Mouse (Mus musculus) midbrain, postnatal 0 days (tissue): ENCODE results near the gene Tecpr1. TPM values are rescaled to one million over a fixed set of nuclear protein-coding genes. Genes with fewer than 3 reads are reported as not detected.

Experiments used
- ATAC-seq: fragments of 200-750 bp; cut with Nextera tagmentation; 2 replicates; pipeline ENCODE4 v1.8.0; 2017; ENCODE audit warnings: moderate number of reproducible peaks, mild to moderate bottlenecking, moderate TSS enrichment, moderate library complexity; ENCODE audit not compliant: low FRiP score
- DNase-seq: peaks from one replicate; pipeline ENCODE4 v3.0.0-alpha.2; 2015; ENCODE audit warnings: low spot score
- H3K27ac ChIP-seq: fragments of 300-500 bp; sonication (generic); 2 replicates; pipeline ENCODE4 v1.5.1; 2014; ENCODE audit warnings: low read depth, mild to moderate bottlenecking, low read length, mixed read lengths
- H3K27me3 ChIP-seq: fragments of 300-500 bp; sonication (generic); 2 replicates; pipeline ENCODE4 v1.6.1; 2014; ENCODE audit warnings: low read length, control low read depth, mixed read lengths; ENCODE audit not compliant: insufficient read depth
- H3K36me3 ChIP-seq: fragments of 300-500 bp; sonication (generic); 2 replicates; pipeline ENCODE4 v1.6.1; 2014; ENCODE audit warnings: low read length, control low read depth, mixed read lengths; ENCODE audit not compliant: insufficient read depth
- H3K4me1 ChIP-seq: fragments of 300-500 bp; sonication (generic); 2 replicates; pipeline ENCODE4 v1.6.1; 2014; ENCODE audit warnings: mild to moderate bottlenecking, control low read depth, antibody characterized with exemption, low read length, mixed read lengths; ENCODE audit not compliant: insufficient read depth
- H3K4me2 ChIP-seq: fragments of 300-500 bp; sonication (generic); 2 replicates; pipeline ENCODE4 v1.6.1; 2014; ENCODE audit warnings: low read depth, mild to moderate bottlenecking, low read length, mixed read lengths; ENCODE audit not compliant: poor library complexity, severe bottlenecking
- H3K4me3 ChIP-seq: fragments of 300-500 bp; sonication (generic); 2 replicates; pipeline ENCODE4 v1.5.1; 2014; ENCODE audit warnings: low read depth, mild to moderate bottlenecking, low read length, moderate library complexity
- H3K9ac ChIP-seq: fragments of 300-500 bp; sonication (generic); replicated peaks from 2 replicates; pipeline ENCODE4 v1.6.1; 2014; ENCODE audit warnings: mild to moderate bottlenecking, low read length, moderate library complexity, mixed read lengths; ENCODE audit not compliant: poor library complexity, severe bottlenecking
- H3K9me3 ChIP-seq: fragments of 300-500 bp; sonication (generic); 2 replicates; pipeline ENCODE4 v1.6.1; 2016; ENCODE audit warnings: low read length, control low read depth
- CTCF ChIP-seq: IDR thresholded peaks from 2 replicates; pipeline ENCODE4 v1.5.1; 2016; ENCODE audit warnings: antibody characterized with exemption, mild to moderate bottlenecking
- WGBS: fragments of 180-500 bp; shearing (Covaris S2); extraction: QIAGEN DNeasy Blood & Tissue Kit; methylation state at CpG from one replicate; pipeline ENCODE4 v1.1.7; 2014; 5-methylcytosine and 5-hydroxymethylcytosine counted together
- polyA plus RNA-seq: library from polyadenylated mRNA; unstranded; fragments of >200 nt; fragmentation: Nextera tagmentation; extraction: Ambion mirVana; gene quantifications from 2 replicates; pipeline ENCODE4 v1.2.1, GENCODE M21; 2015
- total RNA-seq: library from RNA; depleted of rRNA; stranded (reverse); fragments of >200 nt; gene quantifications from 2 replicates; pipeline ENCODE4 v1.2.3, GENCODE M21; 2014

Gene Tecpr1
- total and polyA plus RNA-seq, 2 experiments from 2014 or later, result 37.3 to 65.4 TPM

- ATAC-seq (no peak), DNase-seq (no peak)
- no peak for TF ChIP-seq CTCF
- H3K36me3 ChIP-seq, result peaks cover 2% of the 10 kb centered on the region; the same call in 1 of the 2 replicates
- H3K9ac ChIP-seq, result peak overlapping the region; percentile 46
- peak overlapping the region; percentile 77 for H3K4me2 ChIP-seq
- peak overlapping the region; percentile 9; the same call in 1 of the 2 replicates for H3K4me3 ChIP-seq
- 29% methylated on average over 2 of the region's 2 CpGs for WGBS
- H3K4me1 ChIP-seq, result peaks cover 27% of the 10 kb centered on the region; the same call in 1 of the 2 replicates
- no peaks in the 10 kb centered on the region for H3K9me3 ChIP-seq
- H3K27ac ChIP-seq, result no peak overlapping the region
- H3K27me3 ChIP-seq, result no peaks in the 10 kb centered on the region
These were observed 35.3 kb upstream of the Tecpr1 start for GRCm38 (mm10) chr5:144258687-144259086.

- H3K27me3 ChIP-seq, result no peaks in the 10 kb centered on the region
- H3K9ac ChIP-seq, result peak overlapping the region; percentile 91; the same call in 1 of the 2 replicates
- no peaks in the 10 kb centered on the region for H3K9me3 ChIP-seq
- peaks cover 27% of the 10 kb centered on the region; the same call in 1 of the 2 replicates for H3K4me1 ChIP-seq
- ATAC-seq, result no peak
- no peak for TF ChIP-seq CTCF
- H3K4me3 ChIP-seq, result peak overlapping the region; percentile 9; the same call in 1 of the 2 replicates
- peak overlapping the region; percentile 77 for H3K4me2 ChIP-seq
- DNase-seq, result no peak
- H3K36me3 ChIP-seq, result no peaks in the 10 kb centered on the region
- no peak overlapping the region for H3K27ac ChIP-seq
- 35% methylated on average over 14 of the region's 14 CpGs for WGBS
These were observed 34.8 kb upstream of the Tecpr1 start for GRCm38 (mm10) chr5:144258131-144258611.

- DNase-seq (no peak), ATAC-seq (no peak)
- Histone ChIP-seq H3K4me1 (peaks cover 27% of the 10 kb centered on the region; the same call in 1 of the 2 replicates), H3K27me3 (no peaks in the 10 kb centered on the region), H3K9ac (peak overlapping the region; percentile 91; the same call in 1 of the 2 replicates), H3K4me3 (peak overlapping the region; percentile 97; the same call in 1 of the 2 replicates), H3K9me3 (no peaks in the 10 kb centered on the region), H3K36me3 (no peaks in the 10 kb centered on the region), H3K27ac (no peak overlapping the region), H3K4me2 (peak overlapping the region; percentile 77)
- TF ChIP-seq CTCF, result peak; percentile 41
- 75% methylated on average over 3 of the region's 3 CpGs for WGBS
These were observed 34.2 kb upstream of the Tecpr1 start for GRCm38 (mm10) chr5:144257451-144258110.

- no peak overlapping the region for H3K27ac ChIP-seq
- H3K4me2 ChIP-seq, result peak overlapping the region; percentile 77
- H3K9me3 ChIP-seq, result no peaks in the 10 kb centered on the region
- H3K9ac ChIP-seq, result peak overlapping the region; percentile 91; the same call in 1 of the 2 replicates
- 22% methylated on average over 1 of the region's 1 CpGs for WGBS
- ATAC-seq (no peak), DNase-seq (no peak)
- H3K36me3 ChIP-seq, result no peaks in the 10 kb centered on the region
- peak overlapping the region; percentile 97 for H3K4me3 ChIP-seq
- no peak for TF ChIP-seq CTCF
- no peaks in the 10 kb centered on the region for H3K27me3 ChIP-seq
- H3K4me1 ChIP-seq, result peaks cover 27% of the 10 kb centered on the region; the same call in 1 of the 2 replicates
These were observed 33.5 kb upstream of the Tecpr1 start for GRCm38 (mm10) chr5:144256888-144257287.

GRCm38 (mm10) chr5:144256541-144256870 is 33.1 kb upstream of the Tecpr1 start:
- no peaks in the 10 kb centered on the region for H3K27me3 ChIP-seq
- WGBS, result 12% methylated on average over 7 of the region's 7 CpGs
- H3K36me3 ChIP-seq, result no peaks in the 10 kb centered on the region
- peak overlapping the region; percentile 85 for H3K27ac ChIP-seq
- ATAC-seq (no peak), DNase-seq (no peak)
- peak overlapping the region; percentile 77 for H3K4me2 ChIP-seq
- no peak for TF ChIP-seq CTCF
- no peaks in the 10 kb centered on the region for H3K9me3 ChIP-seq
- H3K4me1 ChIP-seq, result peaks cover 27% of the 10 kb centered on the region; the same call in 1 of the 2 replicates
- peak overlapping the region; percentile 97 for H3K4me3 ChIP-seq
- peak overlapping the region; percentile 91; the same call in 1 of the 2 replicates for H3K9ac ChIP-seq
